Mouse (Mus musculus) induced T-regulatory cell, adult 2 months (primary cell): ENCODE measurements at regions not wholly inside any gene's neighbourhood (a gene's known extent, or its start where the extent isn't known, plus 50 kb on each side); places are given as distances from the start of the nearest gene placed in this dataset.
A peak's percentile ranks its signal among the peaks of the same experiment; 100 is the strongest.

Source experiments
- DNase-seq: peaks from one replicate; pipeline ENCODE4 v3.0.0-alpha.2; 2012; ENCODE audit warnings: low read depth

GRCm38 (mm10) chr9:25374161-25374560 is 107.2 kb upstream of the Eepd1 start:
- DNase-seq: no peak

- DNase-seq: no peak
These were observed 105.1 kb upstream of the Eepd1 start for GRCm38 (mm10) chr9:25376209-25376608.

- DNase-seq: no peak
These were observed 103.3 kb upstream of the Eepd1 start for GRCm38 (mm10) chr9:25377771-25378747.

- DNase-seq: no peak
These were observed 96.0 kb upstream of the Eepd1 start for GRCm38 (mm10) chr9:25385333-25385732.

- DNase-seq: no peak
These were observed 93.3 kb upstream of the Eepd1 start for GRCm38 (mm10) chr9:25387876-25388650.

- no peak for DNase-seq
These were observed 92.0 kb upstream of the Eepd1 start for GRCm38 (mm10) chr9:25389351-25389750.

- peak; percentile 20 for DNase-seq
These were observed 80.6 kb upstream of the Eepd1 start for GRCm38 (mm10) chr9:25400647-25401335.

GRCm38 (mm10) chr9:25405848-25406247 is 75.5 kb upstream of the Eepd1 start:
- DNase-seq: no peak

GRCm38 (mm10) chr9:25408518-25408917 is 72.8 kb upstream of the Eepd1 start:
- no peak for DNase-seq

GRCm38 (mm10) chr9:25409729-25410128 is 71.6 kb upstream of the Eepd1 start:
- no peak for DNase-seq

- DNase-seq: no peak
These were observed 67.5 kb upstream of the Eepd1 start for GRCm38 (mm10) chr9:25413873-25414272.

GRCm38 (mm10) chr9:25414315-25414714 is 67.0 kb upstream of the Eepd1 start:
- no peak for DNase-seq

- no peak for DNase-seq
These were observed 54.4 kb upstream of the Eepd1 start for GRCm38 (mm10) chr9:25426941-25427340.

- peak; percentile 33 for DNase-seq
These were observed 51.7 kb upstream of the Eepd1 start for GRCm38 (mm10) chr9:25429450-25430213.
